Mouse (Mus musculus) MEL (cell line): ENCODE measurements around the gene Ears2. TPM values are rescaled to one million over a fixed set of nuclear protein-coding genes. Genes with fewer than 3 reads are reported as not detected.
A peak's percentile ranks its signal among the peaks of the same experiment; 100 is the strongest.

ENCODE experiments used
- DNase-seq: peaks from one replicate; pipeline ENCODE4 v3.0.0; 2011; ENCODE audit warnings: low read depth, low spot score
- H3K27ac ChIP-seq: 2 replicates; pipeline ENCODE4 v1.5.1; 2012; ENCODE audit warnings: low read depth, mild to moderate bottlenecking, control low read depth, low read length, moderate library complexity; ENCODE audit not compliant: control insufficient read depth
- H3K27me3 ChIP-seq, 2 experiments: fragments of 150-350 bp in 1 of 2; sonication (generic) in 1 of 2; 2 replicates each; pipeline ENCODE4 v1.6.1; 2012; ENCODE audit warnings: low read length in 2 of 2, mild to moderate bottlenecking in 2 of 2, improper control_type of control experiment in 1 of 2, moderate library complexity in 1 of 2; ENCODE audit not compliant: insufficient read depth in 2 of 2, control insufficient read depth in 1 of 2
- H3K36me3 ChIP-seq, 2 experiments: 2 replicates each; pipeline ENCODE4 v1.6.1; 2012 to 2014; ENCODE audit warnings: low read length in 2 of 2, improper control_type of control experiment in 1 of 2, inconsistent platforms in 1 of 2, mild to moderate bottlenecking in 1 of 2; ENCODE audit not compliant: insufficient read depth in 2 of 2, control insufficient read depth in 1 of 2
- H3K4me1 ChIP-seq, 2 experiments: fragments of 150-350 bp in 1 of 2; sonication (generic) in 1 of 2; 2 replicates each; pipeline ENCODE4 v1.6.1; 2012; ENCODE audit warnings: low read length in 2 of 2, improper control_type of control experiment in 1 of 2, mild to moderate bottlenecking in 1 of 2; ENCODE audit not compliant: insufficient read depth in 2 of 2, control insufficient read depth in 1 of 2
- H3K4me3 ChIP-seq, 2 experiments: fragments of 150-350 bp in 1 of 2; sonication (generic) in 1 of 2; 2 replicates each; pipeline ENCODE4 v1.5.1; 2012; ENCODE audit warnings: low read depth in 2 of 2, low read length in 2 of 2, mild to moderate bottlenecking in 2 of 2, moderate library complexity in 2 of 2, control low read depth in 1 of 2, improper control_type of control experiment in 1 of 2; ENCODE audit not compliant: control insufficient read depth in 1 of 2, insufficient read depth in 1 of 2
- H3K79me2 ChIP-seq: 2 replicates; pipeline ENCODE4 v1.6.1; 2012; ENCODE audit warnings: mild to moderate bottlenecking, low read length, moderate library complexity; ENCODE audit not compliant: control insufficient read depth, poor library complexity, insufficient read depth
- H3K9ac ChIP-seq: 2 replicates; pipeline ENCODE4 v1.6.1; 2012; ENCODE audit warnings: low read depth, mild to moderate bottlenecking, control low read depth, low read length, moderate library complexity; ENCODE audit not compliant: control insufficient read depth, poor library complexity, severe bottlenecking
- H3K9me3 ChIP-seq: fragments of 150-350 bp; sonication (generic); replicated peaks from 2 replicates; pipeline ENCODE4 v1.6.1; 2012; ENCODE audit warnings: mild to moderate bottlenecking, low read length, improper control_type of control experiment, moderate library complexity; ENCODE audit not compliant: insufficient read depth
- BHLHE40 ChIP-seq: IDR thresholded peaks from 2 replicates; pipeline ENCODE4 v1.6.1; 2012; ENCODE audit warnings: low read depth, mild to moderate bottlenecking, inconsistent platforms, low read length, improper control_type of control experiment, borderline replicate concordance
- CHD2 ChIP-seq: IDR thresholded peaks from 2 replicates; pipeline ENCODE4 v1.6.1; 2011; ENCODE audit warnings: low read length, improper control_type of control experiment
- CTCF ChIP-seq, 3 experiments: IDR thresholded peaks in 2 of 3; conservative IDR thresholded peaks in 1 of 3; 2 replicates each; pipeline ENCODE4 v1.5.1; 2011 to 2012; ENCODE audit warnings: low read length in 3 of 3, low read depth in 2 of 3, mild to moderate bottlenecking in 2 of 3, improper control_type of control experiment in 1 of 3, inconsistent platforms in 1 of 3, mixed read lengths in 1 of 3, moderate library complexity in 1 of 3; ENCODE audit not compliant: control insufficient read depth in 1 of 3, insufficient read depth in 1 of 3, poor library complexity in 1 of 3, severe bottlenecking in 1 of 3
- E2F4 ChIP-seq: IDR thresholded peaks from 2 replicates; pipeline ENCODE4 v1.6.1; 2011; ENCODE audit warnings: low read depth, low read length, improper control_type of control experiment, borderline replicate concordance
- EP300 ChIP-seq, 2 experiments: IDR thresholded peaks; 2 replicates each; pipeline ENCODE4 v1.6.1; 2011; ENCODE audit warnings: improper control_type of control experiment in 2 of 2, low read length in 2 of 2, low read depth in 1 of 2, mild to moderate bottlenecking in 1 of 2
- GATA1 ChIP-seq: IDR thresholded peaks from 2 replicates; pipeline ENCODE4 v1.6.1; 2011; ENCODE audit warnings: low read depth, low read length, improper control_type of control experiment
- MAX ChIP-seq: IDR thresholded peaks from 2 replicates; pipeline ENCODE4 v1.6.1; 2011; ENCODE audit warnings: low read length, improper control_type of control experiment
- MEF2A ChIP-seq: IDR thresholded peaks from 2 replicates; pipeline ENCODE4 v1.6.1; 2014; ENCODE audit warnings: low read depth, mild to moderate bottlenecking, inconsistent platforms, low read length, improper control_type of control experiment; ENCODE audit not compliant: poor library complexity, insufficient replicate concordance, severe bottlenecking; ENCODE audit errors: extremely low read depth
- MYC ChIP-seq: IDR thresholded peaks from 2 replicates; pipeline ENCODE4 v1.6.1; 2011; ENCODE audit warnings: low read depth, mild to moderate bottlenecking, low read length, improper control_type of control experiment, moderate library complexity
- NELFE ChIP-seq: IDR thresholded peaks from 2 replicates; pipeline ENCODE4 v1.6.1; 2011; ENCODE audit warnings: low read depth, low read length, improper control_type of control experiment
- RCOR1 ChIP-seq: IDR thresholded peaks from 2 replicates; pipeline ENCODE4 v1.6.1; 2012; ENCODE audit warnings: low read depth, mild to moderate bottlenecking, inconsistent platforms, low read length, improper control_type of control experiment
- TAL1 ChIP-seq: IDR thresholded peaks from 2 replicates; pipeline ENCODE4 v1.6.1; 2012; ENCODE audit warnings: mild to moderate bottlenecking, inconsistent platforms, low read length, moderate library complexity, mixed read lengths
- TBP ChIP-seq: IDR thresholded peaks from 2 replicates; pipeline ENCODE4 v1.8.0; 2011; ENCODE audit warnings: low read depth, low read length, improper control_type of control experiment
- TCF12 ChIP-seq: IDR thresholded peaks from 2 replicates; pipeline ENCODE4 v1.6.1; 2014; ENCODE audit warnings: low read depth, mild to moderate bottlenecking, inconsistent platforms, low read length, improper control_type of control experiment, moderate library complexity
- ZKSCAN1 ChIP-seq: IDR thresholded peaks from 2 replicates; pipeline ENCODE4 v1.6.1; 2012; ENCODE audit warnings: low read depth, mild to moderate bottlenecking, inconsistent platforms, low read length, improper control_type of control experiment, moderate library complexity
- ZMIZ1 ChIP-seq: IDR thresholded peaks from 2 replicates; pipeline ENCODE4 v1.6.1; 2012; ENCODE audit warnings: low read depth, mild to moderate bottlenecking, inconsistent platforms, low read length, improper control_type of control experiment, moderate library complexity
- ZNF384 ChIP-seq: IDR thresholded peaks from 2 replicates; pipeline ENCODE4 v1.6.1; 2012; ENCODE audit warnings: low read depth, mild to moderate bottlenecking, inconsistent platforms, low read length, improper control_type of control experiment
- polyA plus RNA-seq, 2 experiments: library from polyadenylated mRNA; stranded (reverse) in 1 of 2; unstranded in 1 of 2; fragments of >175 nt in 1 of 2; fragments of >200 nt in 1 of 2; gene quantifications; 2 replicates each; pipeline versions ENCODE4 v1.2.1 to v1.2.4; 2012; ENCODE audit warnings: low replicate concordance in 2 of 2, low read depth in 1 of 2; ENCODE audit not compliant: insufficient read length in 2 of 2, insufficient read depth in 1 of 2, missing spikeins in 1 of 2
- total RNA-seq: library from RNA; depleted of rRNA; stranded (reverse); fragments of 300-350 nt; gene quantifications from 2 replicates; pipeline ENCODE4 v1.2.3, GENCODE M21; 2012

Gene Ears2
- total and polyA plus RNA-seq, 3 experiments: 8.8 to 12.8 TPM; not detected in 1

- DNase-seq: peak; percentile 41
- no peak for TF ChIP-seq MAX
- TF ChIP-seq MEF2A: no peak
- no peak for TF ChIP-seq NELFE
- TF ChIP-seq BHLHE40: no peak
- no peak for TF ChIP-seq ZNF384
- TF ChIP-seq EP300 (IDR thresholded peaks at IDR 0.05; ENCODE audit: low read depth in 1 of 2, low read length in 2 of 2): peak; percentile 25 to 44; a peak in 2 of 4 replicates
- TF ChIP-seq MYC: no peak
- TF ChIP-seq TCF12: 0 out of 2 replicates have a peak, but pooled peaks have one; percentile 19
- no peak for TF ChIP-seq ZMIZ1
- peak; percentile 25; the same call in 1 of the 2 replicates for TF ChIP-seq GATA1
- peak; percentile 21 to 41 (median 29); a peak in 4 of 6 replicates for TF ChIP-seq CTCF (IDR thresholded peaks at IDR 0.05 in 2 of 3, conservative IDR thresholded peaks at IDR 0.05 in 1 of 3; ENCODE audit: control insufficient read depth in 1 of 3, insufficient read depth in 1 of 3, low read depth in 2 of 3, low read length in 3 of 3, poor library complexity in 1 of 3, severe bottlenecking in 1 of 3)
- peaks cover 19 to 35% of the 10 kb centered on the region in 2 experiments for H3K4me1 ChIP-seq
- H3K36me3 ChIP-seq: peaks cover 1 to 29% of the 10 kb centered on the region in 2 experiments
- H3K4me3 ChIP-seq: no peak overlapping the region
- H3K79me2 ChIP-seq: peaks cover 28% of the 10 kb centered on the region
- peak overlapping the region; percentile 30 for H3K9ac ChIP-seq
- H3K27me3 ChIP-seq: no peaks in the 10 kb centered on the region
- no peaks in the 10 kb centered on the region for H3K9me3 ChIP-seq
- H3K27ac ChIP-seq: peak overlapping the region; percentile 10; the same call in 1 of the 2 replicates
Observed at GRCm38 (mm10) chr7:122015105-122015504, 52.0 kb downstream of the Ears2 start.

GRCm38 (mm10) chr7:122012949-122013348, 54.1 kb downstream of the Ears2 start:
- Histone ChIP-seq H3K27ac (no peak overlapping the region), H3K4me3 (no peak overlapping the region), H3K9ac (no peak overlapping the region), H3K9me3 (no peaks in the 10 kb centered on the region), H3K36me3 (peaks cover 1 to 13% of the 10 kb centered on the region in 2 experiments), H3K27me3 (no peaks in the 10 kb centered on the region), H3K4me1 (peaks cover 8 to 19% of the 10 kb centered on the region in 2 experiments), H3K79me2 (peaks cover 22% of the 10 kb centered on the region)
- DNase-seq: no peak
- no peak for TF ChIP-seq EP300 (IDR thresholded peaks at IDR 0.05; ENCODE audit: low read depth in 1 of 2, low read length in 2 of 2)
- TF ChIP-seq BHLHE40: no peak
- no peak for TF ChIP-seq TAL1
- no peak for TF ChIP-seq TBP
- no peak for TF ChIP-seq E2F4
- TF ChIP-seq CHD2: no peak
- no peak for TF ChIP-seq RCOR1
- no peak for TF ChIP-seq ZNF384
- no peak for TF ChIP-seq ZKSCAN1
